Mouse (Mus musculus): Measurements from ENCODE around the gene Depdc1b.

Depdc1b gene

GRCm38 (mm10) chr13:108354804-108355552, 38.8 kb downstream of the Depdc1b start:
- no peak for DNase-seq

- DNase-seq = no peak
Measured at GRCm38 (mm10) chr13:108357362-108357761, 41.2 kb downstream of the Depdc1b start.

GRCm38 (mm10) chr13:108358228-108358627, 42.1 kb downstream of the Depdc1b start:
- no peak for DNase-seq

DNA sequence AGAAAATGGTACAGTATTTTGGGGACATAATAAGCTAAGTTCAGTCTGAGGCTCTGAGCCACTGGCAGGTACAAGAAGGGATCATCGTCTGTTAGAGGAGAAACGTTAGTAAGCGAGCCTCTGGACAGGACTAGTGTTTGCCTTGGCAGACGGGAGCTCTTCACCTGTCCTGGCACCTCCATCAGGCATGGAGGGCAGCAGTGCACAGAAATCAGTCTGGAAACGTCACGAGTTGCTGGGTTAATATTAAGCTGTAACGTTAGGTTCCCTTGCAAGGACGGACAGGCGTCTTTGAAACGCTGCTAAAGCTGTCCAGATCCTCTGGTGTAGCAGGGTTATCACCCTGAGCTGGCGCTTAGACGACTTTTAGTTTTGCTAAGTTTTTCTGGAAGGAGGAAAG, 51.4 kb downstream of the Depdc1b start:
- no peak for DNase-seq

GRCm38 (mm10) chr13:108370241-108370941, 54.3 kb downstream of the Depdc1b start:
- no peak for DNase-seq

GRCm38 (mm10) chr13:108371352-108371921, 55.3 kb downstream of the Depdc1b start:
- no peak for DNase-seq

GRCm38 (mm10) chr13:108373231-108373630, 57.1 kb downstream of the Depdc1b start:
- no peak for DNase-seq

- DNase-seq = no peak
Measured at GRCm38 (mm10) chr13:108376637-108377036, 60.5 kb downstream of the Depdc1b start.

DNA sequence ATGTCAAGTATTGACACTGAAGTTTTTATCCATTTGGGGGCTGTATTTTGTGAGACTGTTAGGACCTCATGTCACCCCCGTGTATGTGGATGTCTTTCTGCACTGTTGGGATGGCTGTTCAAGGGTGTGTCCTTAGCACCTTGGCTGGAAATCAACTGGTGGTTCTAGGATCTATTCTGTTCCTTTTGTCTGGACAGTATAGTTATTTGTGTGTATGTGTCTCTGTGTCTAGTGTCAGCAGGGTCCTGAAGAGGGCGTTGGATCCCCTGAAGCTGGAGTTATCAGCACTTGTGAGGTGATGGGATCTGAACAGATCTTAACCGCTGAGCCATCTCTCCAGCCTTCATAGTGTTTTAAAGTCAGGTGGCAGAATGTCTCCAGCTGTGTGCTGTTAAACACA, 65.0 kb downstream of the Depdc1b start:
- no peak for DNase-seq

GRCm38 (mm10) chr13:108383051-108383450, 66.9 kb downstream of the Depdc1b start:
- DNase-seq = no peak

GRCm38 (mm10) chr13:108386058-108386457, 69.9 kb downstream of the Depdc1b start:
- no peak for DNase-seq

DNA sequence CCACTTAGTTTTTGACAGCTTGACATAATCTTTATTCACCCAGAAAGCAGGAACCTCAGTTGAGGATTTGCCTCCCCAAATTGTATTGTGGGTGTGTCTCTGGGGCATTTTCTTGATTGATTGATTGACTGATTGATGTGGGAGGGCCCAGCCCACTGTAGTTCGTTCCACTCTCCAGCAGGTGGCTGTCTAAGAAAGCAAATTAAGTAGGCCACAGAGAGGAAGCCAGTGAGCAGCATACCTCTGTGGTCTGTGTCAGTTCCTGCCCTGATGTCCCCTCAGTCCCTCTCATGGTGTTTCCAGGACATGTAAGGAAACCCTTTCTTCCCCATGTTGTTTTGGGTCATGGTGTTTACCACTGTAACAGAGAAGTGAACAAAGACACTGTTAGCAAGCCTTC, 74.4 kb downstream of the Depdc1b start:
- peak; percentile 40 to 48 for DNase-seq

- DNase-seq = no peak
Measured at GRCm38 (mm10) chr13:108403197-108403596, 87.1 kb downstream of the Depdc1b start.

DNA sequence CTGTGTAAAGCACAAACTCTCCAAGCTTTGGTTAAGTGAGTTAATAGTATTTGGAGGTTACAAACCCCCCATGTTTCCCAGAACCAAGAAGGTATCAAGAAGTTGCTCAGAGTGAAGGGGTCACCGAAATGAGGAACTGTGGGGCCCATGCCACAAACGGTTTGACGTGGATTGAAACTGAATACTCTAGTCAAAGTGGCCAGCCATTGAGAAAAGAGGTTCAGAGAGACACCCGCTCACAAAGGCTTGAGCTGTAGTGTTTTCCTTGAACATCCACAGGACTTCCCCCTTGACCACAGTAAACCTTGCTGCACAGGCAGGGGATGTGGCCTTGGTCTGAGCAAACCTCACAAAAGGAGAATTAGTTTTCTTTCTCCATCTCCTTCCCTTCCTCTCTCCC, 88.2 kb downstream of the Depdc1b start:
- DNase-seq = no peak

DNA sequence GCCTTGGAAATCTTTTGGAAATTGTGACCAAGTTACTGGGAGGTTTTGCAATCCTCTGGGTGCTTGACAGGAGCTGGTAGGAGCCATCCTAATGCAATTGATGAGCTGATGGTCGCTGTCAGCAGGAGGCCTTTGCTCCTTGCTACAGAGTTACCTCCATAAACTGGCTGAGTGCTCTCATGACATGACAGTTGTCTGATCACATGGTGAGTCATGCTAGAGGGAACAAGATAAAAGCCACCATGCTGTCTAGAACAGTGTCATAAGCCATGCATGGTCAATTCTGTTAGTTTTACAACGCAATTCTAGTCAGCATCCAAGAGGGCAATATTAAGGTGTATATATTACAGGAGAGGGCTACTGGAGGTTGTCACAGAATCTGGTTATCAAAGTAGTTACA, 99.3 kb downstream of the Depdc1b start:
- no peak for DNase-seq

GRCm38 (mm10) chr13:108418741-108419507, 102.8 kb downstream of the Depdc1b start:
- no peak for DNase-seq

GRCm38 (mm10) chr13:108426322-108426721, 110.2 kb downstream of the Depdc1b start:
- no peak for DNase-seq

DNA sequence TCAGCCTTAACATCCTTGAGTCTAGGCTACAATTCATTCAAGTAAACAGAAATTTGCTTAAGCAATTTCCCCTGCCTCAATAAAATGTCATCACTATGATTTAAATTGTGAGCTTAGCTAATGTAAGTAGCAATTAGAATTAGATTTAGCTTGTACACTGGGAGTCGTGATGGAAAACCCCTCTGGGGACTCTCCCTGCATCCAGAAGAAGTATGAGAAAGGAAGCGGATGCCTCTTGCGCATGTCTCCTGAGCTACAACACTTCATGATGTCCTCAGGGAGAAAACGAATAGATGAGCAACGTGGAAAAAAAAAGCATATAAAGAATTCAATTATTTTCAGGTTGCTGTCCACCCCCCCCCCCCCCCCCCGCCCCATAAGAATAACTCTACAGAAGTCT, 112.7 kb downstream of the Depdc1b start:
- DNase-seq = no peak

DNA sequence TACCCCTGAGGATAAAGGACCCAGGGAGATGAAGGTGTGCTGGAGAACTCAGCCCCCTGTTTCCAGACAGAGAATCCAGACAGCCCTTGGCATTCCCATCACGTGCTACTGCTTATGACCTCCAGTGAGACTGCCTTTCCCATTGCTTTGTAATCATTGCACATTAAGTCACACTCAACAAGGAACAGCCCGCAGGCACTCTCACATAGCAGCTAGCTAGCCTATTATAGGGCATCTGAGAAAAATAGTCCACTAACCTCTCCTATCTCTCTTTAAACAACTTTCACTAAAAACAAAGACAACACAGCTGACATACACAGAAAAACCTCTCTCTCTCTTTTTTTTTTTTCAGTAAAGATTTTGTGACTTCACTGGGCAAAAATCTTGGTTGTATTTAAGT, 113.5 kb downstream of the Depdc1b start:
- no peak for DNase-seq

GRCm38 (mm10) chr13:108431776-108432175, 115.6 kb downstream of the Depdc1b start:
- no peak for DNase-seq

GRCm38 (mm10) chr13:108435687-108436086, 119.6 kb downstream of the Depdc1b start:
- DNase-seq = no peak

GRCm38 (mm10) chr13:108437424-108437823, 121.3 kb downstream of the Depdc1b start:
- DNase-seq = no peak

DNA sequence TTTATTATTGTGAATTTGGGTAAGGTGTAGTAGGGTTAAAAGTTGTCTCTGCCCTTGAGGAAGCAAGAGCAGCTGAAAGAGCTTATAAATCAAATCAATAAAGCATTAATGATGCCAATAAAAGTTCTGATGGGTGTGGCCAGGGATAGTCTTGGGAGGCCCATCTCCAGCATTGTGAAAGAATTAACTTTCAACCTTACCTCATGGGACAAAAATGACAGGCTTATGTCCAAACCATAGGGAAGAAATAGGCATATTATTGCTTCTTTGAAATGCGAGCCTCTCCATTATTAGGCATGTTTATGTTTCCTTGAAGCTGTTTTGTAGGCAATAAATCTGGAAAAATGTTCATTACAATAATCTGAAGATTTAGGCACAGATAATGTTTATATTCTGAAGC, 122.9 kb downstream of the Depdc1b start:
- DNase-seq = no peak

Measured in kidney, postnatal 4 days (tissue).